Mouse (Mus musculus): ENCODE data around the gene Ano2.

Gene Ano2

DNA sequence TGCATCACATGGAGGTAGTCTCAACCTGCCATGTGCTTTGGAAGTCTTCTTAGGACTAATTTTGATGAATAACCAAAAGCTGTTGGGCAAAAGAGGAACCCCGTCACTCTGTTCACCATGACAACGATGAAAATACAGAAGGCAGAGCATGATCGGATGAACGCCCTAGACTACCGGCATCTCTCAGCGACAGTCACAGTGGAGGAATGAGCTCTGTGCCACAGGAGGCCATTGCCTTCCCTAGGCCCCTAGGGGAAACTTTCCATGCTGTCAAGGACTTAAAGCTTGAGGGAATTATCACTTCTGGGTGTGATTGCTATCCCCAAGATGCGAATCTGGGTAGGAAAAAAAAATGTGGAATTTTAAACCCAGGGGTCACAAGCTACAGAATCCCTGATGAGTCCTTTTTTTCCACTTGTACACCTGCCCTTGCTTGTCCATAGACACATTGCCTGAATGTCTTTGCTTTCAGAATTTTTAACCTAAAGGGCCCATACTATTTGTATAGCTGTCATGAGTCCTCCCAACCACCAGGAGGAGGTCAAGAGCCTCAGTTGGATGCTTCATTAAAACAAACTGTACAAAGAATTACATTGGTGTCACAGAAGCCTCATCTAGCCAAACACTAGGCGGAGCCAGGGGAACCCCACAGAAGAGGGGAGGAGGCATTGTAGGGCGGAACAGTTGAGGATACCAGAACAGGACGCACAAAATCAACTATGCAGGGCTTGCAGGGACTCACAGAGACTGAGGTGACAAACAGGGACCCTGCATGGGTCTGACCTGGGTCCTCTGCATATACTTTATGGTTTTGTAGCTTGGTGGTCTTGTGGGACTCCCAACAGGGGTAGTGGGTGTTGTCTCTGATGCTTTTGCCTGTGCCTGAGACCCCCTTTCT lies 53.2 kb downstream of the Ano2 start:
- DNase-seq (ENCODE audit: low spot score in 2 of 2) = no peak

DNA sequence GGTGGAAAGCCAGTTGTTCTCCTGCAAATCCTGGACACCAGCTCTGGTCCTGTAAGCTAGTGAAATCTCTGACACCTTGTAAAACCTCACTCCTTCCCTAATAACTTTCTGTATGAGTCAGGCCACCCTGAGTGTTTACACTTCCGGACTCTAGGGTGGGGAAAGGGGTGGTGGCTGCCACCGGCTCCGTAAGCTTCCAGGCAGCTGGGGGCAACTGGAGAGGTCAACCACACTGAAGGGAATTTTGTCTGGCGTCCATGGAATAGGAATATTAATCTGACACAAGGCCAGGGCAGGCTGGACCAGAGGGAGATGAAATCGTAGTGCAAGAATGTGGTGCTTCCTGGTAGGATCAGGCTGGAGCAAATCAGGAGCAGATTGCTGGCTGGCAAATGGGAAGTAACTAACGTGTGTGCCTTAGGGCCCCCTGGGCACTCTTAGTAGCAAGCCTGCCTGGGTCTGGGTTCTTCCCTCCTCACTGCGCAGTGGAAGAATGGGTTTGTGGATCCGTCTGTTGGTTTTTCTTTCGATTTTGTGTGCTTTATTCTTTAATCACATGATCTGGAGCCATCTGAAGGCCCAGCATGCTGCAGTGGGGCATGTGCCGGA lies 57.2 kb downstream of the Ano2 start:
- DNase-seq (ENCODE audit: low spot score in 2 of 2) = no peak

DNA sequence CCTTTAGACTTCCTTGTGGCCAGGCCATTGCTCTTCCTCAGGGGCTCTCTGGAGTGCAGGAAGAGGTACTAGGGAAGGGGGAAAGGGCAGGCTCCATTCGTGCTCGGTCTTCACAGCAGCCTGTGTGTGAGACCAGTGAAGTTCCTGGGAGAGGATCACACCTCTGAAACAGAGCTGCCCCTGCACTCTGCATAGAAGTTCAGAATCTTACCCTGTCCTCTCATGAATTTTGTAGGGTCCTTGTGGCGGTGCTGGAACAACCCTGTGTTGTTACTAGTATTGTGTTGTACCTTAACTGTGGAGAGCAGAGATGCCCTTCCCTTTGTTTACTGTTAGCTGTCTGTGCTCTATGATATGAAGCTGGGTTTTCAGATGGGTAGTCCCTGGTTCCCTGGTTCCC lies 58.4 kb downstream of the Ano2 start:
- no peak for DNase-seq (ENCODE audit: low spot score in 2 of 2)

DNA sequence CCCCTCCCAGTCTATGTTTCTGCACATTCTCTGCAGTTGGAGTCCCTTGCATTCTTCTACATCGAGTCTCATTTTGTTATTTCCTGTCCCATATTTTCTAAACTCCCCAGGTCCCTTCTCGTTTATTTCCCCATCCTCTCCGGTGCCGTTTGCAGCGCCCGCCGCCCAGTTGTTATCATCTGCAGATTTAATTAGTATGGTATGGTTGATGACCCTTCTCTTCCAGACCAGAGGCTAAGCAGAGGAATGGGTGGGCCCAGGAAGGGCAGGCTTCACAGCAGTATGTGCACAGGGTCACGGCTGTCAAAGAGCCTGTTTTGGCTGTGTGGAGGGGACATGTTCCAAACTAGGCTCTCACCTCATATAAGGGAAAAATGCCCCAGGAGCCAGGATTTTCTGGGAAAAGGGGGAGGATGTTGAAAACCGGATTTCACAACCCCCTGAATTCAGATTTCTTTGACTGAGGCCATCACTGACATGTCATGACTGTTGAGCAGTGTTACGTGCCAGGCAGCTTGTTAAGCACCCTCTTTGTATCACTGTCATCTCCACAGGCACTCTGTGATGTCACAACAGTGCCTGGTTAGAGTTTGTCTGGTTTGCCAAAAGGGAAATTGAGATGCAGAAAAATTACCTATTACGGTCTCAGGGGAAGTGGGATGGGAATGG lies 72.8 kb downstream of the Ano2 start:
- DNase-seq (ENCODE audit: low spot score in 2 of 2) = no peak

DNA sequence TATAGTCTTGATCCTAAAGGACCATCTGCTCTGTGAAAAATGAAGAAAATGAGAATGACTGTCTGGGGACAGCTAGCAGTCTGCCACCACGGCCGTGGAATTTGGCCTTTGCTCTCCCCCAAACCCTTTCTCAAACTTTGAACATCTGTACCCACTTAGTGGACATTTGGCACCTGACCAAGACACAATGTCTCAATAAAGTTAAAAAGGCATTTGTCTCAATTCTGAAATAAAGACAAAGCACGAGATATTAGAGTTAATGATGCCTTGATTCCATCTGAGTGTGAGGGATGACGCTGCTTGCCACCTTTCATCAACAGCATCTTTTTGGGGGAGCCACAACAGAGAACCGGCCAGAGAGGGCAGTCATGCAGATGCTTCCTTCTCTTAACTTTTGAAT lies 83.0 kb downstream of the Ano2 start:
- DNase-seq (ENCODE audit: low spot score in 2 of 2) = no peak

DNA sequence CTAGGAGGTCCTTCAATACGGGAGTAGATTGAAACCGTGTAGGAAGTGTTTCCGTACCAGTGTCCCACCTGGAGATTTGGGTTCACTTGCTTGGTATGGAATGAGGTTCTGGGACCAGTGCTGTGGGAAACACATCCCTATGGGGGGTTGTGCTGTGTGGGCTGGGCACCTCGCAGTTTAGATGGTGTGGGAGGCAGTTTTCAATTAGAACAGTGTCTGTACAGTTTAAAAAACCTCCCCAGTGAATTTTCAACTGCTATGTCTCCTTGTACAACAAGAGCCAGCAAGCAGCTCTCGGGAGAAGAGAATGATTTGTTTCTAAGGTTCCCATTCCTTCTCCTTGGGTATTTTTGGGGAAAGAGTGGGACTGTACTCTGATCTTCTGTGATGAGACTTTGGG lies 86.1 kb downstream of the Ano2 start:
- peak in 1 of 2 experiments; percentile 16 for DNase-seq (ENCODE audit: low spot score in 2 of 2)

DNA sequence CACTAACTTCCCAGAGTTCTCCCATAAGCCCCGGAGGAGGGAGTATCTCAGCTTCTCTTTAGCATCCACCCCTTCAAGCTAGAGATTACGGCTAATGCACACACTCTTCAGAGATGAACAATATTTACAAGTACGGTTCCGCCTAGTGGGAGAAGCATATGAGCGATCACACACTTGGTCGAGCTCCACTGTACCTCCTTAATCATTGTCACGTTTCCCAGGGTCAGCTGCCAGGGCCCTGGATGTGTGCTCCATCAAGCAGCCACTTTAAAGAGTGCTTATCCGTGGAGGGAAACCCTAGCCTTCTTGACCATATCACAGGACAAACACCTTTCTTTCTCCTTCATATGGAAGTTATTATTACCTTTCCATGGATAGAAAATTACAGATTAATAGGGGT lies 112.7 kb downstream of the Ano2 start:
- DNase-seq (ENCODE audit: low spot score in 2 of 2) = no peak

DNA sequence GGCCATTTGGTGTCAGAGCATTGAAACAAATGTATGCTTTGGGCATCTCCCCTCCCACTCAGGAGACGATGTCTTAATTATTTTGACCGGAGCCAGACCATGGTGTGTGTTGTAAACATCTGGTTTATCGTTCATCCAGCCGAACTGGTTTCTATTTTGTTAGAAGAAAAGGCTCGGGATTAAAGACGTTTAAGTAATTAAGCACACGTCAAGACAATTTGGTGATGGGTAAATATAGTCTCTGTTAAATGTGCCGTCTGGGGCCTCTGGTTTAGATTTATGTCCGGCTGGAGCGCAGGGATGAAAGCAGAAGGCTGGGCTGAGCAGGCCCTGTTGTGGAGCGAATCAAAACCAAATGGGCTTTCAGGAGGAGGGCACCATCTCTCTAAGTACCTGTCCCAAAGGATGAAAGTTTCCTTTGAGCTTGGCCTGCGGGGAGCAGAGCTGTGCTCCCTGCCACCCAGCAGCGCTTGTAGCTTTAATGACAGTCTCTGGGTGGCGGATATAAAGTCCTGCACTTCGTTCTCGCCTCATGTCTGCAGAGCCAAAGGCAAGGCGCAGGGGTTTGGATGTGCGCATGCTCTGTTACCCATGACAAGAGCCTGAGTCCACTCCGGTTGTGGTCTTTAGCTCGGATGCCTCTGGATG lies 113.3 kb downstream of the Ano2 start:
- DNase-seq (ENCODE audit: low spot score in 2 of 2) = no peak

DNA sequence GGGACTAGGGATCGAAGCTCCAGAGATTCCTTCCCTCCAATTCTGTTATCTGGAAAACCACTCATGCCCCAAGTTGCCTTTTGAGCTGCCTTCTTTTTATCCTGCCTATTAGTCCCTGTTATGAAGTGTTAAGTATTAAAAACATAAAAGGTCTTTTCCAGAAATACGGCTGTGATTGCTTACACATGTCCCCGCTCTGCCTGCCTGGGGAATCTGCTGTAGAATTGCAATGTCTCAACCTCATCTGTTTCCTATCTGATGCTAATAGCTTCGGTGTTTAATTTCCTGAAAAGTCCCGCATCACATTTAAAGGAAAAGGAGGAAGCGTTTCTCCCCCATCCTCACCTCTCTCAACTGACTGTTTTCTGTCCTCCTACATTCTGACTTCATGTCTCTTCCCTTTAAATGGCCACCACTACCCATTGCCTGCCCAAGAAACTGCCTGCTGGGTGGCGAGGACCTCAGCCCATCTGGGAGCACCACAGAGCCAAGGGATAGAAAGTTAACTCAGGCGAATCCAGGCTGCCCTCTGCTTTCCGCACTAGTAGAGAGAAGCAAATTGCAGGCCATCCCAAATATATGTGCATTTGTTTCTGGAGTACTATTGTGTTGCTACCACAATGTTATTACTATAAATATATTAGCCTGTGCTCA lies 118.9 kb downstream of the Ano2 start:
- DNase-seq (ENCODE audit: low spot score in 2 of 2) = no peak

DNA sequence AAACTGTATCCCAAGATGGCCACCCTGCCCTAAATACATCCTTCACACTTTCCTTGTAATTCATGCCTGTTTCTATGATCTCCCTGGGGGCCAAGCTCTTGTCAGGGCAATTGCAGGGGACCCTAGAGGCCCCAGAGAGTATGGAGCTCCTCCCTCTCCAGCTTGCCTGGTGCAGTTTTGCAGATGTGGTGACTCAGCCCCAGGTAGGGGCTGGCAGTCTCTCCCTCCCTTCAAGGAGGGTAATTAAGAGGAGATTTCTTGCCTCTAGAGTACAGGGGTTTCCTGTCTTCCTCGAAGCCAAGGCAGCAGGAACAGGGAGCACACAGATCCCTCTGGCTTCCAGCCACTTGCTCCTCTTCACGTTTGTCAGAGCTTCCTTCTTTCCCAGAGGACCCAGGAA lies 121.2 kb downstream of the Ano2 start:
- no peak for DNase-seq (ENCODE audit: low spot score in 2 of 2)

DNA sequence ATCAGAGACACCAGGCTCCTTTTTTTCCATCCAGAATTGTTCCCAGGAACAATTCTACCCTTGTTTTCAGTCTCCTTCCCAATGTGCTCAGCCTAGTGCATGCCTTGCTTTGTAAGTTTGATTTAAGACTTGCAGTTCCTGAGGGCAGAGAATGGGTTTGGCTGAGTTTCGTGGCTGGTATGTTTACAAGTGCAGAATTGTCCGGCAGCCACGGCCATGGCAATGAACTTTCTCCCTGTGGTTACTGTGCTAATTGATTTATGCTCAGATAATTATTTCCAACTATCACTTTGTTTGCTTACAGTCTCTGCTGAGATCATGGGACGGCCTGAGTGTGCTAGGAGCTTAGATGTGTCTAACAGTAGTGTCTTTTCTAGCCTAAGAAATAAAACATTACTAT lies 147.9 kb downstream of the Ano2 start:
- no peak for DNase-seq (ENCODE audit: low spot score in 2 of 2)

DNA sequence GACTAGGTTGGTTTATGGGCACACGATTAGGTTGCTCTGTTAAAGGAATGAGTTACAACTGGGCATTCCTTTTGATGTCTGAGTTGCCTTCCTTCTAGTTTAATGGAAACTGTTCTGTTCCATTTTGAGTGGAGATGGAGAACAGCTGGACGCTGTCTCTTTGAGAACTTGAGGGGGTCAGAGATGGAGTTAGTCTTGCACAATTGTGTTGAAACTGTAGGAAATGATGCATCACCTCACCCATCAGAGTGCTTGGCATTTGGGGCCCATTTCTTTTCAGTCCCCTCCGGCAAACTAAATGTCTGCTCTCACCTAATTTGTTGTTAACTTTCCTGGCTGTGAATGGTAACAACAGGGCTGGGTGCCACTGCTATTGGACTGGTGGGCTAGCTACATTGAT lies 151.1 kb downstream of the Ano2 start:
- DNase-seq (ENCODE audit: low spot score in 2 of 2) = no peak

DNA sequence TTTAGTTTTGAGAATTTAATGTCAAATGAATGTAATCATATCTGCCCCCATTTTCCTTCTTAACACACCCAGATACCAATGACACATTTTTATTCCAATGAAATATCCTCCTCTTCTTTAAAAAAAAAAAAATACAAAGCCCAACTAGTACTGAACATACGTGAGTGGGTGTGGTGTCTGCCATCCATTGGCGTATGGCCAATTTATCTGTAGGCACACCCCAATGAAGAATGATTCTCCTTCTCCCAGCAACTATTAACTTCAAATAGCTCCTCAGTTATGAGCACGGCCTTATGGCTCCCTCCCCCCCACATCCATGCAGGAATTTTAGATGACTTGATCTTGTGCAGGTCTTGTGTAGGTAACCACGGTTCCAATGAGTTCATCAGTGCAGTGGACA lies 161.0 kb downstream of the Ano2 start:
- no peak for DNase-seq (ENCODE audit: low spot score in 2 of 2)

DNA sequence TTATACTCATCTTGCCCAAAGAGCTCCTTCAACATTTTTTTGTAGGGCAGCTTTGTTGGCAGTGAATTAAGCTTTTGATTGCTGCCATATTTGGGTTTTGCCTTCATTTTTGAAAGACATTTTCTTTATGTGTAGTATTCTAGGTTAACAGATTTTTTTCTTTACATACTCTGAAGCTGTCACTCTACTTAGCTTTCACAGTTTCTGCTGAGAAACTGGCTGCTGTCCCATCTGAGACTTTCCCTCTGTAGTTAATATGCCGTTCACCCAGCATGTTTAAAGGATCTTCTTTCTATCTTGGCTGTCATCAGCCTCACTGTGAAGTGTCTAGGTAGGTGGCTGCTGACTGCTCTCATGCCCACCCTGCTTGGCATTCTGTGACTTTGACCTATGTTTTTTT lies 168.1 kb downstream of the Ano2 start:
- DNase-seq (ENCODE audit: low spot score in 2 of 2) = no peak

DNA sequence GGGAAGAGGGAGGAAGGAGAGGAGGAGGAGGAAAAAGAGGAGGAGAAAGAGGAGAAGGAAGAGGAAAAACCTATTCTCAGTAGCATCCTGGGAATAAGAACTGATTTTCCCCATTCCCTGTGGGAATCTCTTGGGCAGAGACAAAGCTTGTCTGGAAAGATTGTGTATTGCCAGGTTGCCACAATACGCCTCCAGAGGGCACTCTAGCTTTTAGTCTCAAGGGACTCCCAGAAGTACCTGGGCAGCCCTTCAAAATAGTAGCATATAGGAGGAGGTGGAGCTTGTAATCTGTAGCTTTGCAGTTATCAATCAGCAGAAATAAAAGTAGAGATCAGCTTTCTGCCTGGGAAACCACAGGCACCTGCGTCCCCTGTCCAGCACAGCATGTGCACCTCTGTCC lies 178.3 kb downstream of the Ano2 start:
- peak in 1 of 2 experiments; percentile 42 for DNase-seq (ENCODE audit: low spot score in 2 of 2)

DNA sequence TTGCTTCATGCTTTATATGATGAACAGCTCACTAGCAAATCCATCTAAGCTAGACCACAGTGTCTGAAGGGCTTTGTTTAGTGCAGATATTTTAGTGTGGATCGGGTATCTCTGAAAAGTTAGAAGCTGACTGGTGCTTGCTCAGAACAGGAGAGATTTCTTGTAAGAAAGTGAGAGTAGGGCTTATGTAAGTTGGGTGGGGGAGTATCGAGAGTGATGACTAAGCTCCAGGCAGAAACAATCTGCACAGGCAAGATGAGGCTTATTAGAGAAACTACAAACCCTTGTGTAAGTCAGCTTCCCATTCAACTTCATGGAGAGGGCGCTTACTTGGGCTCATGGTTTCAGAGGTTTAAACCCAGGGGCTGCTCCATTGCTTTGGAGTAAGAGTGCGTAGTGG lies 181.3 kb downstream of the Ano2 start:
- peak; percentile 43 to 51 for DNase-seq (ENCODE audit: low spot score in 2 of 2)

DNA sequence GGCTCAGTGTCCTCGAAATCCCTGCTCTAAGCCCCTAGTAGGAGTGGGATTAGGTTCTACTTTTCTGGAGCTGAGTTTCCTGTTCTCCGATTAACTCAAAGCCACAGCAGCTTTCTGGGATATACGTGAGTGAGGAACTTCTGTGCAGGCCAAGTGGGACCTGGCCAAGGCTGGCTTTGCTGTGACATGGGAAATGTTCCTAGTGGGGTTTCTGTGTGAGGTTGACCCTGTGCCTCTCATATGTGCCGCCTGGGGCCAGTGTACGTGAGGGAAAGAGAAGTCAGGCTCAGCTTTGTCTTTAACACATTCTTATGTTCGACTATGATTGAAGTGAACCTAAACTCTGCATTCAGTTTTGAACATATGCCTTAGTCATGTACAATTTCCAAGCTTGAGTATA lies 184.5 kb downstream of the Ano2 start:
- DNase-seq (ENCODE audit: low spot score in 2 of 2) = no peak

DNA sequence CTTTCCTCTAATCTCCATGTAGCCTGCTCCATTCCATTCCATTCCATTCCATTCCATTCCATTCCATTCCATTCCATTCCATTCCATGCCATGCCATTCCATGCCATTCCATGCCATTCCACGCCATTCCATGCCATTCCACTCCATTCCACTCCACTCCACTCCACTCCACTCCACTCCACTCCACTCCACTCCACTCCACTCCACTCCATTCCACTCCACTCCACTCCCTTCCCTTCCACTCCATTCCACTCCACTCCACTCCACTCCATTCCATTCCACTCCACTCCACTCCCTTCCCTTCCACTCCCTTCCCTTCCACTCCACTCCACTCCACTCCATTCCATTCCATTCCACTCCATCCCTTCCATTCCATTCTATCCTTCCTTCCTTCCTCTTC lies 186.7 kb downstream of the Ano2 start:
- DNase-seq (ENCODE audit: low spot score in 2 of 2) = no peak

DNA sequence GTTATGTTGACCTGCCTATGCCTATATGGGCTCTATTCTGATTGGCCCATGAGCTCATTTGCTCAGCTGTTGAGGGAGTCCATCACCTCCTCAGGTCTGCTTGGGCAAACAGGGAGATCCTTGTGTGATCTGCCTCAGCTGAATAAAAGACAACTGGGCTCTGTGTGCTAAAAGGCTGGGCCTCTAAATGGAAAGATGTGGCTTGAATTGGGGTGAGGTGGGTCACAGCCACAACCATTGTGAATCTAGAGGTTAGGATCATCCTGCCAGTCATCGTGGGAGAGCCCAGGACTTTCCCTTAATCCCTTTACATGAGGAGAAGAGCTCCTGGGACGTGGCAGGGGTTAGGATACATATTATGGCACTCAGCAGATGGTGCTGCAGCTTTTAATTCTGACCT lies 188.5 kb downstream of the Ano2 start:
- DNase-seq (ENCODE audit: low spot score in 2 of 2) = no peak

DNA sequence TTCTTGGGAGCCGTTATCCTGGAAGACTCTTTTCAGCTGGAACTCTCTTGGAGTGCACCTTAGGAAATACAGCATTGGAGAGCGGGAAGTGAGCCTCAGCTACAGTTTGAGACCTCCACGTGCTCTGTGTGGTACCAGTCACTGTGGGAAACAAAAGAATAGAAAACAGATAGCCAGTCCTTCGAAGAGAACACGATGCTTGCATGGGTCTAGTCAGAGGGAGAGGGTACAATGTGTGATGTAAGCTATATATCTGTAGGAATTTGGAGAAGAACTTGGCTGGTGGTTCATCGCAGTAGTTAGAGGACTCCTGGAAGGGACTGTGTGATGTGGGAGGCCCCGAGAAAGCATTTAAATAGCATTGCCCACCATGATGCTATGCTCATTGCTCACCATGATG lies 189.1 kb downstream of the Ano2 start:
- DNase-seq (ENCODE audit: low spot score in 2 of 2) = no peak

DNA sequence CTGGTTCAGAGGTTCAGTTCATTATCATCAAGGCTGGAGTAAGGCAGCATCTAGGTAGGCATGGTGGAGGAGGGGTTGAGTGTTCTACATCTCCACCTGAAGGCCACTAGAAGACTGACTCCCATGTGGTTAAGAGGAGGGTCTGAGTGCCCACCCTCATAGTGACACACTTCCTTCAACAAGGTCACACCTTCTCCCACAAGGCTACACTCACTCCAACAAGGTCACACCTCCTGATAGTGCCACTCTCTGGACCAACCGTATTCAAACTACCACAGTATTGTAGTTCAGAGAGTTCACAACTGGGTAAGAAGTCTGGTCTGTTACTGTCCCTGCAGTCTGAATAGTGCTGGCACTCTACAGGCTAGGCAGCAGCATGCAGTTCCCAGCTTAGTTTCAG lies 198.4 kb downstream of the Ano2 start:
- no peak for DNase-seq (ENCODE audit: low spot score in 2 of 2)

DNA sequence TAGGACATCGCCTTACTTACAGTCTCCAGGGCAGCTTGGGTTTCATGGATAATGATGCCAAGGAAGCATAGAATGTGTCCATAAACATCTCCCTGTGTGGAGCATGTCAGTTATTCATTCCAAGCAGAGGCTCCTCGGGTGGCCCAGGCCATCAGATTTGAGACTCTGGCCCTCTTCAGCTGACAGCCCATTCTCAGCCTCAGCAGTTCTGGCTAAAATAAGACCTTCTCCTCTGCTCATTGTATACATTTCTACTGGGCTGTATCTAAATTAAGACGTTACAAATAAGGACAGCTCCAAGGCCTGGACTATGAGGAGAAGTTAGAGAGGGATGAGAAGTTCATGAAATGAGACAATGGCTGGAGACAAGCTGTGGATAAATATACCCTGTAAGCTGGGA lies 204.1 kb downstream of the Ano2 start:
- DNase-seq (ENCODE audit: low spot score in 2 of 2) = no peak
